Mouse (Mus musculus) mouse trophoblast stem cell (cell line): ENCODE measurements around the gene Sco1.

Source experiments
- in situ Hi-C, 2 experiments: fragments of 300-500 bp; cut with MseI, MboI; formaldehyde crosslinking; loops; 2 replicates in 1 of 2; 3 replicates in 1 of 2; pipeline ENCODE4 v1.15.1; 2025

Gene Sco1

GRCm38 (mm10) chr11:67040483-67040882 is 12.0 kb upstream of the Sco1 start:
- in situ Hi-C loops = no loop called here

GRCm38 (mm10) chr11:67043007-67043406 is 9.5 kb upstream of the Sco1 start:
- in situ Hi-C loops = no loop called here

- in situ Hi-C loops = no loop called here
These were observed 7.5 kb upstream of the Sco1 start for GRCm38 (mm10) chr11:67044959-67045358.

- in situ Hi-C loops = no loop called here
These were observed 5.3 kb upstream of the Sco1 start for GRCm38 (mm10) chr11:67047199-67047598.

- in situ Hi-C loops = no loop called here
These were observed 4.0 kb upstream of the Sco1 start for GRCm38 (mm10) chr11:67048496-67048895.

- in situ Hi-C loops = no loop called here
These were observed 3.2 kb upstream of the Sco1 start for GRCm38 (mm10) chr11:67049256-67049655.

- in situ Hi-C loops = no loop called here
These were observed 672 bp upstream of the Sco1 start for GRCm38 (mm10) chr11:67051676-67052320.

- in situ Hi-C loops = no loop called here
These were observed 2.4 kb downstream of the Sco1 start for GRCm38 (mm10) chr11:67054754-67055365.

- in situ Hi-C loops = no loop called here
These were observed 8.8 kb downstream of the Sco1 start for GRCm38 (mm10) chr11:67061311-67061710.

GRCm38 (mm10) chr11:67062726-67063125 is 10.3 kb downstream of the Sco1 start:
- in situ Hi-C loops = no loop called here

GRCm38 (mm10) chr11:67067741-67068140 is 15.3 kb downstream of the Sco1 start:
- in situ Hi-C loops = no loop called here

GRCm38 (mm10) chr11:67072615-67073130 is 20.2 kb downstream of the Sco1 start:
- in situ Hi-C loops = no loop called here

GRCm38 (mm10) chr11:67075036-67075435 is 22.6 kb downstream of the Sco1 start:
- in situ Hi-C loops = no loop called here

GRCm38 (mm10) chr11:67076781-67077180 is 24.3 kb downstream of the Sco1 start:
- in situ Hi-C loops = no loop called here

GRCm38 (mm10) chr11:67077435-67077834 is 25.0 kb downstream of the Sco1 start:
- in situ Hi-C loops = no loop called here

GRCm38 (mm10) chr11:67078000-67078399 is 25.5 kb downstream of the Sco1 start, which contains the start of gene Myh3:
Gene Myh3 (plus strand): TSS chr11:67078300.
- in situ Hi-C loops = no loop called here

GRCm38 (mm10) chr11:67078888-67079287 is 26.4 kb downstream of the Sco1 start:
- in situ Hi-C loops = no loop called here

- in situ Hi-C loops = loop anchor here (5.0 kb wide), 2 partner anchors 47 to 52 kb away; partner anchors contain the start of gene Tmem220 (in 1 of the 2)
These were observed 27.3 kb downstream of the Sco1 start for GRCm38 (mm10) chr11:67079740-67080139.

- in situ Hi-C loops = loop anchor here (5.0 kb wide), 2 partner anchors 48 to 53 kb away; partner anchors contain the start of gene Tmem220 (in 1 of the 2)
These were observed 27.7 kb downstream of the Sco1 start for GRCm38 (mm10) chr11:67080168-67080567.

- in situ Hi-C loops = loop anchor here (5.0 kb wide), 2 partner anchors 49 to 54 kb away; partner anchors contain the start of gene Tmem220 (in 1 of the 2)
These were observed 28.7 kb downstream of the Sco1 start for GRCm38 (mm10) chr11:67081125-67081649.

GRCm38 (mm10) chr11:67082188-67082587 is 29.7 kb downstream of the Sco1 start:
- in situ Hi-C loops = loop anchor here (5.0 kb wide), 2 partner anchors 50 to 55 kb away; partner anchors contain the start of gene Tmem220 (in 1 of the 2)

- in situ Hi-C loops = loop anchor here (5.0 kb wide), 2 partner anchors 50 to 55 kb away; partner anchors contain the start of gene Tmem220 (in 1 of the 2)
These were observed 30.3 kb downstream of the Sco1 start for GRCm38 (mm10) chr11:67082793-67083192.
